Mouse (Mus musculus) ES-Bruce4 (cell line): ENCODE measurements around the gene 1700029F12Rik. TPM values are rescaled to one million over a fixed set of nuclear protein-coding genes. Genes with fewer than 3 reads are reported as not detected.

Source experiments
- H3K27ac ChIP-seq: 2 replicates; pipeline ENCODE4 v1.5.1; 2012; ENCODE audit warnings: low read length, inconsistent platforms; ENCODE audit not compliant: insufficient read depth
- H3K27me3 ChIP-seq: 2 replicates; pipeline ENCODE4 v1.6.1; 2012; ENCODE audit warnings: mild to moderate bottlenecking, low read length, inconsistent platforms; ENCODE audit not compliant: control insufficient read depth, poor library complexity, insufficient read depth, severe bottlenecking
- H3K36me3 ChIP-seq: 2 replicates; pipeline ENCODE4 v1.6.1; 2012; ENCODE audit warnings: inconsistent platforms, mild to moderate bottlenecking, low read length, moderate library complexity; ENCODE audit not compliant: control insufficient read depth, poor library complexity, insufficient read depth, severe bottlenecking
- H3K4me1 ChIP-seq: one replicate; pipeline ENCODE4 v1.8.1; 2011; ENCODE audit warnings: low read length; ENCODE audit not compliant: control insufficient read depth, insufficient read depth
- H3K4me3 ChIP-seq: 2 replicates; pipeline ENCODE4 v1.5.1; 2011; ENCODE audit warnings: low read depth, mild to moderate bottlenecking, low read length
- H3K9ac ChIP-seq: 2 replicates; pipeline ENCODE4 v1.6.1; 2012; ENCODE audit warnings: low read depth, mild to moderate bottlenecking, inconsistent platforms; ENCODE audit not compliant: poor library complexity, severe bottlenecking
- H3K9me3 ChIP-seq: replicated peaks from 2 replicates; pipeline ENCODE4 v1.6.1; 2012; ENCODE audit warnings: mild to moderate bottlenecking, low read length, inconsistent platforms; ENCODE audit not compliant: control insufficient read depth, poor library complexity, insufficient read depth, severe bottlenecking
- CTCF ChIP-seq: IDR thresholded peaks from one replicate; pipeline ENCODE4 v1.8.1; 2011; ENCODE audit warnings: low read depth, low read length
- EP300 ChIP-seq: IDR thresholded peaks from 2 replicates; pipeline ENCODE4 v1.6.1; 2011; ENCODE audit warnings: low read depth, low read length; ENCODE audit not compliant: insufficient read depth
- POLR2A ChIP-seq: IDR thresholded peaks from one replicate; pipeline ENCODE4 v1.8.1; 2011; ENCODE audit warnings: low read length; ENCODE audit not compliant: insufficient read depth
- polyA plus RNA-seq: library from polyadenylated mRNA; stranded (reverse); fragments of >200 nt; gene quantifications from 2 replicates; pipeline ENCODE4 v1.2.4, GENCODE M21; 2011; ENCODE audit warnings: low read depth; ENCODE audit not compliant: missing spikeins, insufficient read depth, insufficient read length

1700029F12Rik gene
- polyA plus RNA-seq, 1 experiment = not detected

DNA sequence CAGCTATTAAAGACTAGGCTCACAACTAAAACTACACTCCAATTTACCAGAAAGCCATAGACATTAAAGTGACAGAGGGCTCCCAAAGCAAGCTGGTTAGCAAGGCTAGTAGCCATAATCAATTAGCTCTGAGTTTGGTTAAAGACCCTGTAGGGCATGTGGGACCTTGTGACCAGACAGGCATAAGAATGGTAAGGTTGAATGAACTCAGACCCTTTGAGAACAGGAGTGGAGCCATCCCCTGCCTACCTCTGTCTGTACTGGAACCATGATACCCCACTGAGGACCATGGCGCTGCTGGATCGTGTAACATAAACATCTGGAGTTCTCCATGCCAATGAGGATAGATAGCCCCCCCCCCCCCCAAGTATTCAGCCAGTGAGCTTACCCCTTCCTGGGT lies 27.4 kb downstream of the 1700029F12Rik start:
- H3K36me3 ChIP-seq = no peaks in the 10 kb centered on the region
- H3K4me1 ChIP-seq = no peaks in the 10 kb centered on the region
- H3K4me3 ChIP-seq = no peak overlapping the region
- H3K27me3 ChIP-seq = no peaks in the 10 kb centered on the region
- no peaks in the 10 kb centered on the region for H3K9me3 ChIP-seq
- TF ChIP-seq POLR2A = no peak
- TF ChIP-seq CTCF = no peak
- no peak for TF ChIP-seq EP300
- H3K9ac ChIP-seq = peak overlapping the region; percentile 49
- H3K27ac ChIP-seq = no peak overlapping the region

DNA sequence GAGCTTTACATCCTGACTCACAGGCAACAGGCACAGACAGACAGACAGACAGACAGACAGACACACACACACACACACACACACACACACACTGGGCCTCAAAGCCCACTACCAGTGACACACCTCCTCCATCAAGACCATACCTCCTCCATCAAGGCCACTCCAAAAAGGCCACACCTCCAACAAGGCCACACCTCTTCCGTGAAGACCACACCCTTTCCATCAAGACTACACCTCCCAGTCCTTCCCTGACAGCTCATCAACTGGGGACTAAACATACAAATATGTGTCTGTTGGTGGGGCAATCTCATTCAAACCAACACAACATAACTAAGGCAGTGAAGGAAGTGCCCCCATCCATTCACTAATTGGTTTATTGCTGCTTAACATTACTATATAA lies 37.1 kb downstream of the 1700029F12Rik start:
- Histone ChIP-seq H3K27ac (no peak overlapping the region), H3K36me3 (no peaks in the 10 kb centered on the region), H3K27me3 (no peaks in the 10 kb centered on the region), H3K9me3 (no peaks in the 10 kb centered on the region), H3K4me1 (peaks cover 2% of the 10 kb centered on the region), H3K4me3 (no peak overlapping the region), H3K9ac (no peak overlapping the region)
- TF ChIP-seq POLR2A (no peak), EP300 (no peak), CTCF (no peak)

DNA sequence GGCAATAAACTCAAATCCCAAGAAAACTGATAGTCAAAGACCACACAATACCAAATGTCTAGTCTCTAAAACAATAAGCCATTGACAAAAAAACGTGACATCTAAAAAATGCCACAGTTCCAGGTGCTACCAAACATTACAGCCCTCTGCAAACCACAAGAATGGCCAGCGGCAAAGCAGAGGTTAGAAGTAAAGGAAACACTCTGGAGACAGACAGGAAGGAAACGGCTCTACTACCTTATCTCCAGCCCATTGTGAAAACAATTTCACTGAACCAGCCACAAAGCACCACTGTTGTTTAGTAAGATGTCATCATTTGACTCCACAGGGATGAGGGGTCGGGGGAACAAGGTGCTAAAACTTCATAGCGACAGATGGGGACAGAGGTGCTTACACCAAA lies 38.9 kb downstream of the 1700029F12Rik start:
- Histone ChIP-seq H3K4me1 (peaks cover 2% of the 10 kb centered on the region), H3K27me3 (no peaks in the 10 kb centered on the region), H3K36me3 (no peaks in the 10 kb centered on the region), H3K9ac (no peak overlapping the region), H3K4me3 (no peak overlapping the region), H3K9me3 (no peaks in the 10 kb centered on the region), H3K27ac (no peak overlapping the region)
- no peak for TF ChIP-seq POLR2A
- TF ChIP-seq CTCF = no peak
- no peak for TF ChIP-seq EP300

DNA sequence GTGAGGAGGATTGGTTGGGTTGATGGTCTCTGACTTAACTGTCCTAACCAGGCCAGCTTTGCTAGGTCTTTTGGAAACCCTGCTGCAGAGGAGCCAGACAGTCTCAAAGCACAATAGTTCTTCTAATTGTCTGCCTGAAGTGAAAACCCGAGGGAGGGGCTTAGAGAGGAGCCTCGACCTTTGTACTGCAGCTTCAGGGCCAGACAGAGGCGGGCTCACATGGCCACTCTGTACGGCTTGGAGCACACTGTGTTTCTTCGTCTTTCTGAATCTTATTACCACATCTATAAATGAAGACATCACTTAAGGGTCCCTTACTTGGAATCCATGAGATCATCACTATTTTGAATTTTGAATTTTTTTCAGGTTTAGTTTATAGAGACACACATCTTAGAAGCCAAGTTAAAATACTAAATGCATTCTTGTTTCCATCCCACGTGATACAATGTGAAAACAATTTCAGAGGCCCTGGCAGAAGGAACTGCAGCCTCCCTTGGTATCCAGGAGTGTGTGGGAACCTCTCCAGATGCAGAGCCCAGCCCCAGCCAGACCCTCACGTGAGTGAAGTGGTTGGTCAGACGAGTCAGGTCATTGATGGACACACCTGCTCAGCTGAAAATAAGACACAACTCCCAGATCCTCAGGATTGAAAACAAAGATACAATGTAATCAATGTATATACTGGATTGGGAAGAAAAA lies 40.7 kb downstream of the 1700029F12Rik start:
- TF ChIP-seq POLR2A (no peak), CTCF (no peak), EP300 (no peak)
- no peaks in the 10 kb centered on the region for H3K36me3 ChIP-seq
- H3K9me3 ChIP-seq = no peaks in the 10 kb centered on the region
- H3K9ac ChIP-seq = no peak overlapping the region
- H3K4me1 ChIP-seq = no peaks in the 10 kb centered on the region
- H3K27me3 ChIP-seq = no peaks in the 10 kb centered on the region
- H3K4me3 ChIP-seq = no peak overlapping the region
- H3K27ac ChIP-seq = no peak overlapping the region

DNA sequence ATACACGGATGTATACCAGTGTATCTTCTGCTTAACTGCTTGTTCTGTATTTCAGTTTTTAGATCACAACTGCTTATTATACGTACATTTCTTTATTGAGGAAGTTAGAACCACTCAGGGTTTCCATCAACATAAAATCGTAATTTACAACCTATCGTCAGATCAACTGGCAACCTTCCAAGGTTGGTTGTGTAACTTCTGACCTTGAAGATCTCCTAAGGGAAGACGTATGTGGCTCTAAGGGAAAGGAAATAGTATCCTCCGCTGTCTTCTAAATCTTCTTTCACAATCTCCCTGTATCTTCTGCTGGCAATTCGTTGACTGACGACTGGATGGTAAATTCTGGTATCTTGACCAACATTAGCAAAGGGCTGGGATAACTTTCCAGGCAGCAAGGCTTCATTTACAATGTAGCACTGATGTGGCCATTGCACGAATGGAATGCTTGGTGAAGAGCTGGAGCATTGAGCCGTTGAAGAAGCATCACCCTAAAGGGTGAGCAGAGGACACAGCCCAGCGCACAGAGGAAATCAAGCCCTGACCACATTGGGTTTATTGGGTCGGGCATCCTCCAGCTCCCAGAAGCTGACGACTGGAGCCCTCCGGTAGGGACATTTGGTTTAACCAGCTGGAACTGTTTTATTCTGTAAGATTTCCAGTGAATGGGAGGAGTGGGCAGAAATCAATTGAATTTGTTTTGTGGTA lies 43.4 kb downstream of the 1700029F12Rik start:
- H3K27me3 ChIP-seq = no peaks in the 10 kb centered on the region
- H3K9me3 ChIP-seq = no peaks in the 10 kb centered on the region
- no peak for TF ChIP-seq CTCF
- TF ChIP-seq POLR2A = no peak
- no peak for TF ChIP-seq EP300
- H3K27ac ChIP-seq = no peak overlapping the region
- H3K4me3 ChIP-seq = no peak overlapping the region
- H3K36me3 ChIP-seq = no peaks in the 10 kb centered on the region
- H3K9ac ChIP-seq = no peak overlapping the region
- H3K4me1 ChIP-seq = no peaks in the 10 kb centered on the region

DNA sequence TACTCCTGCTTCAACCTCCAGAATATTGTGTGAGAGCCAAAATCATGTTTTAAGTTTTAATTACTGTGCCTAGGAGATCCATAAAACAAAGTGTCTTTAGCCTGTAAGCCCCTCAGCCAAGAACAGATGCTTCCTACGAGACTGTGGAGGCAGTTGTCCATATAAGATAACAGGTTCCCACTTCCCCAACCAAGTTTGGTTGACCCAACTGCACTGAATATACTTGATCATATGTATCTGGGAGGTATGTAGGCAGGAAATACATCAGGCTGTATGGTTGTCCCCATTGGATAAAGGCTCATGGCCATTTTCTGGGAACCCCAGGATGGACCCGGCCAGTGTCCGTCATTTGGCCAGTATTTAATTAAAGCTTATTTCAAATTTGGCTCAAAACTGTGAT lies 44.1 kb downstream of the 1700029F12Rik start:
- Histone ChIP-seq H3K36me3 (no peaks in the 10 kb centered on the region), H3K4me3 (no peak overlapping the region), H3K9me3 (no peaks in the 10 kb centered on the region), H3K9ac (no peak overlapping the region), H3K27ac (no peak overlapping the region), H3K27me3 (no peaks in the 10 kb centered on the region), H3K4me1 (no peaks in the 10 kb centered on the region)
- TF ChIP-seq EP300 (no peak), POLR2A (no peak), CTCF (no peak)
